Mouse (Mus musculus): ENCODE results near the gene Col4a4. TPM values are rescaled to one million over a fixed set of nuclear protein-coding genes. Genes with fewer than 3 reads are reported as not detected.

Gene Col4a4
- polyA plus RNA-seq, 1 experiment from 2014 or later, result 0.05 TPM

DNA sequence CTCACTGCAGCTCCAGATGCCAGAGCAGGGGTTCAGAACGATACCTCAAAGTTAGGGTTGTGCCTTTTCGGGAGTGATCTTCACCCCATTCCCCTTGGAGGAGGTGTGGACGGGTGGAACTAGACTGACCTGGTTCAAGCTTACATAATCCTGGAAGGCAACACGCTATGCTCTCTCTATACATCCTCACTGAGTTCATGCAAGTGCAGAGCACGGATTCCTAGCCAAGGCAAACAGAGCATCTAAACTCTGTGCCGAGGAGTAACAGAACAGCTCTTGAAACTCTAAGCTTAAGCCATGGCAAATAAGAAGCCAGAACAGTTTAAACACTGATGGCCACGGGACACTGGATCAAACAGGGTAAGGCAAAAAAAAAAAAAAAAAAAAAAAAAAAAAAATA, 104.3 kb downstream of the Col4a4 start:
- no peak for DNase-seq (ENCODE audit: low spot score)
- H3K27ac ChIP-seq, result no peak overlapping the region
- no peaks in the 10 kb centered on the region for H3K36me3 ChIP-seq
- H3K9me3 ChIP-seq (replicated peaks), result no peaks in the 10 kb centered on the region
- no peak overlapping the region for H3K4me3 ChIP-seq
- H3K4me1 ChIP-seq, result no peaks in the 10 kb centered on the region
- H3K27me3 ChIP-seq (ENCODE audit: low read depth, poor library complexity, severe bottlenecking), result no peaks in the 10 kb centered on the region
- 93% methylated on average over 7 of the region's 7 CpGs for WGBS

DNA sequence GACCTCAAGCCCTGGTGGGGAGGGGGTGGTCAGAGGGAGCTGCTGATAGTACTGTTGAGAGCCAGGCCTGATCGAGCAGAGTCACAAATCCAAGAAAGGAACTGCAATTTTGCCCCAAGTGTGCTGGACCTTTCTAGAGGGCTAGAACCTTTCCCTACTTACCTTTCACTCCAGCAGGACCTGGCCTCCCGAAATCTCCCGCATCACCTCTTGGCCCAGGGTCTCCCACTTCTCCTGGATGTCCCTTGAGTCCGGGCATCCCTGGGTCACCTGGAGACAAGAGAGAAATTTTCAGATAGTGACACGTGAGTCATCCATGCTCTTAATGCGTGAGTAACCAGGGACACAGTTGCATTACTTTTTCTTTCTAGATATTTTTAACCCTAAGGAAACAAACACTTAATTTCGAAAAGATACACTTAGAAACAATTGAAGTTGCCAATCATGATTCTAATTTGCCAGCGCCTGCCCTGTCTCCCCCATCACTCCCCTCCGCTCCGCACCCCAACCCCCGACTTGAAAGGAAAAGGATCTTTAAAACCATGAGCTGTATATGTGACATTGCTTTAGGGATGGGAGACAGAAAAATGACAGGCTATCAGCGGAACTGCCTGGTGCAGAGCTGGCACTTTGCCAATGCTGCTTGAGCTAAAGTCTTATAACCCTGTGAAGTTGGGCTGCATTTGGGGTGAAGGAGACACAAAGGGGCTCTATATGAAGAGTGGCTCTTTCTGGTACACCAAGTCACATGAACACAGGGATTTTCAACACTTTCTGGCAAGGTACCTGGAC, 106.8 kb downstream of the Col4a4 start:
- no peak for DNase-seq (ENCODE audit: low spot score)
- Histone ChIP-seq H3K36me3 (no peaks in the 10 kb centered on the region), H3K9me3 (replicated peaks) (no peaks in the 10 kb centered on the region), H3K4me3 (no peak overlapping the region), H3K27me3 (ENCODE audit: low read depth, poor library complexity, severe bottlenecking) (no peaks in the 10 kb centered on the region), H3K4me1 (peaks cover 8% of the 10 kb centered on the region; the same call in 1 of the 2 replicates), H3K27ac (no peak overlapping the region)
- WGBS, result 90% methylated on average over 12 of the region's 12 CpGs

DNA sequence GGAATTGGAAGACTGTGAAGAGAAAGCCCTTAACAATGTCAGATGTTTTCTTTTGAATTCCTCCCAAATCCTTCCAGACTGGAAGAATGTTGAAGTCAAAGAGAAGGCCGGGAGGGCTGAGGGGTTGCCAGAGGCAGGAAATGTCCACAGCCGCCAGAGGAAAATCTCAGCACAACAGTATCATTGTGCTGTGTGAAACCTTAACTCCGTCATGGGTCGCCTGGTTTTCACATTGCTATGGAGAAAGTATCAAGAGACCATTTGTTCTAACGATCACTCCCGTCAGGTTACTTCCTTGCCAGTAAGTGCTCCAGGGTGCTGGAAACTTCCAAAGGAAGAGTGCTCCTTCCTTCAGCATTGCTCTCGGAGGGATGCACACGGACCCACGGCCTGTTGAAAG, 109.9 kb downstream of the Col4a4 start:
- Histone ChIP-seq H3K36me3 (no peaks in the 10 kb centered on the region), H3K27me3 (ENCODE audit: low read depth, poor library complexity, severe bottlenecking) (no peaks in the 10 kb centered on the region), H3K4me1 (peaks cover 22% of the 10 kb centered on the region; the same call in 1 of the 2 replicates), H3K27ac (peak overlapping the region; percentile 12; the same call in 1 of the 2 replicates), H3K4me3 (no peak overlapping the region), H3K9me3 (replicated peaks) (no peaks in the 10 kb centered on the region)
- WGBS, result 35% methylated on average over 9 of the region's 9 CpGs
- peak; percentile 38 for DNase-seq (ENCODE audit: low spot score)

DNA sequence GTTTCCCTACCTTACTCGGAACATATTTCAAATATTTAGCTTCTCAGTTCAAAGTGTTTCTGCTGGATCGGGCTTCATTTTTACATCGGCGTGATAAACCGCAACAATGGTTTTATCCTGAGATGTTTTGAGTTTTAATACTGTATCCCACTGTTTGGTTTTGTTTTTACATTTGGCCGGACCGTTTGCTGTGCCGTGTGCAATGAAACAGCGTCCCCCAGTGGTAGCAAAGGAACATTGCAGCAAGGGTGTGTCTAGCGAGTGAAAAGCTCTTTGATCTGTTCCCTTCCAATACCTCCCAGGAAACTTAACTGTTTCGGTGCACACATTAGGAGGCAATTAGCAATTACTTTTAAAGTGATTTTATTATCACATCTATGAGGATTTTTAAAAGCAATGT, 110.4 kb downstream of the Col4a4 start:
- WGBS, result 48% methylated on average over 11 of the region's 11 CpGs
- Histone ChIP-seq H3K36me3 (no peaks in the 10 kb centered on the region), H3K27me3 (ENCODE audit: low read depth, poor library complexity, severe bottlenecking) (no peaks in the 10 kb centered on the region), H3K9me3 (replicated peaks) (no peaks in the 10 kb centered on the region), H3K27ac (peak overlapping the region; percentile 46; the same call in 1 of the 2 replicates), H3K4me1 (peaks cover 22% of the 10 kb centered on the region; the same call in 1 of the 2 replicates), H3K4me3 (no peak overlapping the region)
- DNase-seq (ENCODE audit: low spot score), result peak; percentile 52

DNA sequence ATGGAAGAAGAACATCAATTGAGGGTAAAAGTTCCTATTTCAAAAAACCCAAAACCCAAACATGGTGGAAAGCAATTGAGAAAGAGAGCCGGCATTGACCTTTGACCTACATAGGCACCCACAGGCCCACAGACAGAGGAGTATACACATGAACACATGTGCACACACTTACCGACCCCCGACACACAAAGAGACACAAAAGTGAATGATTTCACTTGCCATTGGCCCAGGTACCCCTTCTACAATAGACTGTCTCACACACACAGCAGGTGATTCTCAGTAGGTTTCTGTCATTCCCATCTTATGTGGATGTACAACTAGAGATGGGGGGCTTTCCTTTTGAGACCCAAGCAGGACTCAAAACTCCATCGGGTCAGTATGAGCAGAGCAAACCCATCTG, 110.8 kb downstream of the Col4a4 start:
- WGBS, result 84% methylated on average over 4 of the region's 4 CpGs

DNA sequence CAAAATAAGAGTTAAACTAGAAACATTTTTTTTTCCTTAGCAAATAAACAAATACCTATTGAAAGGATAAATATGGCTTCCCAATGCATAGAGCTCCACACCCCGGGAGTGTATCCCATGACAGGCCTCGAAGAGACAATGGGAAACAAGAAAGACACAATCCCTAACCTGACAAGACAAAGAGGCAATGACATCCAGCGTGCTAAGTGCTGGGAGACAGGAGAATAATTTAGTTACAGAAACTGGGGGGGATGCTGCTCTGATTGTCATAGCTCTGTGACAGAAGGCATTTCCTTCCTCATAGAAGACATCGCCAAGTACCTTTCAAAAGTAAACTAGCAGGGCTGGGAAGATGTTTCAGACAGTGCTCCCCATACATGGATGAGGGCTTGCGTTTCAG, 111.4 kb downstream of the Col4a4 start:
- no peak overlapping the region for H3K27ac ChIP-seq
- H3K4me3 ChIP-seq, result no peak overlapping the region
- WGBS, result 88% methylated on average over 5 of the region's 5 CpGs
- H3K9me3 ChIP-seq (replicated peaks), result no peaks in the 10 kb centered on the region
- DNase-seq (ENCODE audit: low spot score), result no peak
- peaks cover 22% of the 10 kb centered on the region; the same call in 1 of the 2 replicates for H3K4me1 ChIP-seq
- H3K27me3 ChIP-seq (ENCODE audit: low read depth, poor library complexity, severe bottlenecking), result no peaks in the 10 kb centered on the region
- H3K36me3 ChIP-seq, result no peaks in the 10 kb centered on the region

More for the DNA sequence above, 110.8 kb downstream of the Col4a4 start:
- H3K9me3 ChIP-seq (replicated peaks), result no peaks in the 10 kb centered on the region
- no peak overlapping the region for H3K4me3 ChIP-seq
- peak overlapping the region; percentile 46; the same call in 1 of the 2 replicates for H3K27ac ChIP-seq
- no peak for DNase-seq (ENCODE audit: low spot score)
- no peaks in the 10 kb centered on the region for H3K27me3 ChIP-seq (ENCODE audit: low read depth, poor library complexity, severe bottlenecking)
- no peaks in the 10 kb centered on the region for H3K36me3 ChIP-seq
- peaks cover 22% of the 10 kb centered on the region; the same call in 1 of the 2 replicates for H3K4me1 ChIP-seq

DNA sequence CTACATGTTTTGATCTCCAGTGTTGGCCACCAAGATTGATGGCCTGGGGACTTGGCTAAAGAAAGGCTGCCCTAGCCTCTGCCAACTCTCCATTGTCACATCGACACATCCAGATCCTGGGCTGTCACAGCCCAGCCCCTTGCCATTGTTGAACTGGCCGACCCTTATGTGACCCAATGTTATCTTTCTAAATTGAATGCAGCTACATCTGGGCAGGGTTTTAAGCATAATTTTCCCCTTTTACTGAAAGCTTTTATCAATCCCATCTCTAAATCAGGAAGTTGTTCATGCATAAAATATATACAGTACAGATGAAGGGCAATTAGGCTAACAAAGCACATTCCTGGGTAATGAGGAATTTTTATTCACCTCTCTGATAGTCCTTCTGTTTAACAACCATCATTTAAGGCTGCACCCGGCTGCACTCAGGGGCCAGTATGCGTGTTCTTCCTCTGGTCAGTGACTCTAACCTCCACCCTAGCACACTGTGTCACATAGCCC, 112.1 kb downstream of the Col4a4 start:
- no peak for DNase-seq (ENCODE audit: low spot score)

DNA sequence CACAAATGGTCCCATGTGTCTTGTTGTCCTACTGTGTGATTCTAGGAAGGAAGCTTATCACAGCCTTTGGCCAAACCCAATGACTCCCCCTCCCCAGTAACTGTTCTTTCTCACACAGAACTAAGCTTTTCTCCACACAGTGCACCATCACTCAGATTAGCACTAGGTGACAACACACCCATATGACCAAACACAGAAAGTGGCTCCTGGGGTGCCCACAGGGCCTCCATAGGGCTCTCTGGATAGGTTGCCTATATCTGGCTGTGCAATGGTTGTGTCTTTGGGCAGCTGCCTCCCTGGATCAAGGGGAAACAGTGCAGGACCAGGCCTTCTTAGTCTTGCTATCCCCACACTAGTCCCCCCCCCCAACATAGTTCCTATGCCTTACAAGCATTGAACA, 113.2 kb downstream of the Col4a4 start:
- Histone ChIP-seq H3K4me1 (peaks cover 22% of the 10 kb centered on the region; the same call in 1 of the 2 replicates), H3K36me3 (no peaks in the 10 kb centered on the region), H3K4me3 (no peak overlapping the region), H3K27me3 (ENCODE audit: low read depth, poor library complexity, severe bottlenecking) (no peaks in the 10 kb centered on the region), H3K9me3 (replicated peaks) (no peaks in the 10 kb centered on the region), H3K27ac (no peak overlapping the region)
- no peak for DNase-seq (ENCODE audit: low spot score)

More for the DNA sequence above, 112.1 kb downstream of the Col4a4 start:
- peaks cover 22% of the 10 kb centered on the region; the same call in 1 of the 2 replicates for H3K4me1 ChIP-seq
- no peak overlapping the region for H3K27ac ChIP-seq
- no peaks in the 10 kb centered on the region for H3K9me3 ChIP-seq (replicated peaks)
- no peaks in the 10 kb centered on the region for H3K36me3 ChIP-seq
- no peaks in the 10 kb centered on the region for H3K27me3 ChIP-seq (ENCODE audit: low read depth, poor library complexity, severe bottlenecking)
- WGBS, result 48% methylated on average over 4 of the region's 4 CpGs
- no peak overlapping the region for H3K4me3 ChIP-seq

DNA sequence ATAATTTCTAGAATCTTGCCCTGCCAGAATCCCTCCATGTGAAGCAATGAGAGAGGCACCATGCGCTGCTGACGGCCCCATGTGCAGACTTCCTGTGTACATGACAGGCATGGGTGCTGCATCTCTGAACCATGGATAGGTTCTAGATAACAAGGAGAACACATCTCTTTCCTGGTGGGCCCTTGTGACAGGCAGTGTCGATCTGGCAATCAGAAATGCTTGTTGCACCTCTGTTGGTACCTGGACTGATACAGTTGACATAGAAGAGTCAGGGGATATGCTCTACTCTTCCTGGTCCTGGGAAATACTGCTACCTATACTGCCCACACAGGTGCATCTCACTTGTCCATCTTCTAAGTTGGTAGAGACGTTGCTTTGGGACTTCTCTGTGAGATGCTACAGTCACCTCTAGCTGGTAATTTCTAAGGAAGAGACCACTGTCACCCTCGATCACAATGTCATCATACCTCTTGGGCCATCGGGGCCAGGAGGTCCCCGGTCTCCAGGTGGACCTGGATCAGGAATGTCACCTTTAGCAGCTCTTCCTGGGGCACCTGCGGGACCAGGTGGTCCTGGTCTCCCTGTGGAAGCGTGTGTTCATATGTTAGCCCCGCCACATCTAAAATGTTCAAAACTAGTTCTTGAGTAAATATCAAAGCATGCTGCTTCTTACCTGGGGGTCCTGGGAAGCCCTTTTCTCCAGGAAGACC, 116.0 kb downstream of the Col4a4 start:
- H3K4me3 ChIP-seq, result no peak overlapping the region

DNA sequence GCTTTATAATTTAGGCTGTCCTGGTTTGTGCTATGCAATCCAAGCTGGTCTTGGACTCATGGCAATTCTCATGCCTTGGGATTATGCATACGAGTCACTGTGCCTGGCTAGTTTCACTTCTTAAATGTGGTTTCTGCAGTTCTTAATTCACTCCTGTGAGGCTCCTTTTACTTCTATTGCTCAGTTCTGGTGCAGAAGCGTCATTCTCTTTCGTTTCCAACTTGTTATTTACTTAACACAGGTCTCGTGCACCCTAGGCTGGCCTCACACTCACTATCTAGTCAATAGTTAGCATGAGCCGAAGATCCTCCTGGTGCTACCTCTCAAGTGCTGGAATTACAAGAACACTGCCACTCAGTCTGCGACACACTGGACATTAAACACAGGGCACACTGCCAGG, 117.8 kb downstream of the Col4a4 start:
- no peak overlapping the region for H3K27ac ChIP-seq
- WGBS, result 83% methylated on average over 6 of the region's 6 CpGs
- no peak overlapping the region for H3K4me3 ChIP-seq
- H3K4me1 ChIP-seq, result 0 out of 2 replicates have a peak, but pooled peaks cover 7% of the 10 kb centered on the region
- H3K9me3 ChIP-seq (replicated peaks), result no peaks in the 10 kb centered on the region
- no peaks in the 10 kb centered on the region for H3K36me3 ChIP-seq
- no peaks in the 10 kb centered on the region for H3K27me3 ChIP-seq (ENCODE audit: low read depth, poor library complexity, severe bottlenecking)
- no peak for DNase-seq (ENCODE audit: low spot score)

More for the DNA sequence above, 116.0 kb downstream of the Col4a4 start:
- Histone ChIP-seq H3K36me3 (no peaks in the 10 kb centered on the region), H3K4me1 (0 out of 2 replicates have a peak, but pooled peaks cover 14% of the 10 kb centered on the region), H3K9me3 (replicated peaks) (no peaks in the 10 kb centered on the region), H3K27ac (no peak overlapping the region), H3K27me3 (ENCODE audit: low read depth, poor library complexity, severe bottlenecking) (no peaks in the 10 kb centered on the region)
- 93% methylated on average over 10 of the region's 10 CpGs for WGBS
- no peak for DNase-seq (ENCODE audit: low spot score)

DNA sequence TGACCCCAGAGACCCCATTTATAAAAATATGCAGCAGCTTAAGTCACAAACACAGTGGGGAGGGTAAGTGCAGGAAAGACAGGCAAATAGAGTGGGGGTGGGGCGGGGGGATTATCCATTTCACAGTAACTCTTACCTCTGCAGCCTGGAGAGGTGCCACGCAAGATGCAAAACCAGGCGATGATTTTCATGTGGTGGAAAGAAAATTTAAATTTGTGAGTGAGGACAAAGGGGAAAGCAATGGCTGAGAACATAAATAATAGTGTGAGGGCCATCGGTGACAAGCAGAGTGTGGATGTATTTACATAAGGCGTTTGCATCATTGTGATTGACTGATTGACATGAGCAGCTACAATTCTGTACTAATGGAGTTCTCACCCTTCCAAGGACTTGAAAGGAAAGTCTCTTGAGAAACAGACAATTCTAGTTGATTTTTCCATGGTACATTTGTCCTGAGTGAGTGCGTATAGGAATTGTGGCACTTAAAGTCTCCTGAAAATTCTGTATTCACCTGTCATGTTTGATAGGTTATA, 121.3 kb downstream of the Col4a4 start:
- Histone ChIP-seq H3K36me3 (no peaks in the 10 kb centered on the region), H3K27me3 (ENCODE audit: low read depth, poor library complexity, severe bottlenecking) (no peaks in the 10 kb centered on the region), H3K4me3 (no peak overlapping the region), H3K27ac (no peak overlapping the region), H3K9me3 (replicated peaks) (no peaks in the 10 kb centered on the region), H3K4me1 (peaks cover 4% of the 10 kb centered on the region; the same call in 1 of the 2 replicates)
- 69% methylated on average over 6 of the region's 6 CpGs for WGBS
- DNase-seq (ENCODE audit: low spot score), result no peak

DNA sequence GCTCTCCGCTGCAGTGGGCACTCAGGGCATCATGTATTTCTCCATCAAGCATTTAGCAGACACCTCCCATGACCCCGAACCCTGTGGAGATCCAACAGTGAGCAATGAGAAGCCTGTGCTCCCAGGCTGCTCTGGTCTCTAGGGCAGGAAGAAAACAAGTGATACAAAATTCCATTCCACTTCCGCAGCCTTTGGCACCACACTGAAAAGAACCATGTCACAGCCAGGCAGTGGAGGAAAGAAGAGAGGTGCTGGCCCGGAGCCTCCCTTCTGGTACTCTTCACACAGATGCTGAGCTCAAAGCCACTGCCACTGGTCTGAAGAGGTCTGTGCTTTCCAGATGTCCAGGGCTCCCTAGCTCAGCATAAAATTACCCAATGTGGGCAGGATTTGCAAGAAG, 125.6 kb downstream of the Col4a4 start:
- H3K9me3 ChIP-seq (replicated peaks), result no peaks in the 10 kb centered on the region
- WGBS, result 74% methylated on average over 4 of the region's 4 CpGs
- no peak overlapping the region for H3K4me3 ChIP-seq
- DNase-seq (ENCODE audit: low spot score), result no peak
- H3K36me3 ChIP-seq, result no peaks in the 10 kb centered on the region
- peaks cover 4% of the 10 kb centered on the region; the same call in 1 of the 2 replicates for H3K4me1 ChIP-seq
- no peaks in the 10 kb centered on the region for H3K27me3 ChIP-seq (ENCODE audit: low read depth, poor library complexity, severe bottlenecking)
- no peak overlapping the region for H3K27ac ChIP-seq

Measured in limb, embryonic 10.5 days (tissue).